Mouse (Mus musculus): ENCODE results near the gene Gm28043. TPM values are rescaled to one million over a fixed set of nuclear protein-coding genes. Genes with fewer than 3 reads are reported as not detected.

The Gm28043 gene
- polyA plus RNA-seq, 1 experiment from 2014 or later, result 2.3 TPM

DNA sequence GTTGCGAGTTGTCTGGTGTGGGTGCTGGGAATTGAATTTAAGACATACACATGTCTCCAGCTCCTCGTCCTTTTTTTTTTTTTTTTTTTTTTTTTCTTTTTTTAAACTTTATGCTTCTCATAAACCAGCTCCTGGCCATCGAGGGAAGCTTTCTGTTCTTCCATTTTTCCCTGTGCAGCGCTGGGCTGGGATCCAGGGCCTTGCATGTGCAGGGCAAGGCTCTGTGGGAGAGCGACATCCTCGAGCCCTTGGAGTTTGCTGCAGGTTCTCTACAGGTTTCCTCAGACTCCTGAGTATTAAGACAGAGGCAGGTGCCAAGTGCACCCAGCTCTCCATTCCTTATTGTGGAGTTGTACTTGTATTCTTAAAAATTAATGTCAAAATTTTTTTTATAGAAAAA lies 47.5 kb downstream of the Gm28043 start:
- H3K36me3 ChIP-seq, result peaks cover 33% of the 10 kb centered on the region
- H3K27me3 ChIP-seq, result no peaks in the 10 kb centered on the region
- no peak overlapping the region for H3K27ac ChIP-seq (replicated peaks)
- H3K9me3 ChIP-seq, result no peaks in the 10 kb centered on the region
- H3K4me1 ChIP-seq (replicated peaks), result peaks cover 9% of the 10 kb centered on the region
- H3K4me3 ChIP-seq, result no peak overlapping the region
- H3K4me2 ChIP-seq, result no peak overlapping the region
- no peak for ATAC-seq (ENCODE audit: low read depth)
- no peak overlapping the region for H3K9ac ChIP-seq
- 87% methylated on average over 6 of the region's 6 CpGs for WGBS

DNA sequence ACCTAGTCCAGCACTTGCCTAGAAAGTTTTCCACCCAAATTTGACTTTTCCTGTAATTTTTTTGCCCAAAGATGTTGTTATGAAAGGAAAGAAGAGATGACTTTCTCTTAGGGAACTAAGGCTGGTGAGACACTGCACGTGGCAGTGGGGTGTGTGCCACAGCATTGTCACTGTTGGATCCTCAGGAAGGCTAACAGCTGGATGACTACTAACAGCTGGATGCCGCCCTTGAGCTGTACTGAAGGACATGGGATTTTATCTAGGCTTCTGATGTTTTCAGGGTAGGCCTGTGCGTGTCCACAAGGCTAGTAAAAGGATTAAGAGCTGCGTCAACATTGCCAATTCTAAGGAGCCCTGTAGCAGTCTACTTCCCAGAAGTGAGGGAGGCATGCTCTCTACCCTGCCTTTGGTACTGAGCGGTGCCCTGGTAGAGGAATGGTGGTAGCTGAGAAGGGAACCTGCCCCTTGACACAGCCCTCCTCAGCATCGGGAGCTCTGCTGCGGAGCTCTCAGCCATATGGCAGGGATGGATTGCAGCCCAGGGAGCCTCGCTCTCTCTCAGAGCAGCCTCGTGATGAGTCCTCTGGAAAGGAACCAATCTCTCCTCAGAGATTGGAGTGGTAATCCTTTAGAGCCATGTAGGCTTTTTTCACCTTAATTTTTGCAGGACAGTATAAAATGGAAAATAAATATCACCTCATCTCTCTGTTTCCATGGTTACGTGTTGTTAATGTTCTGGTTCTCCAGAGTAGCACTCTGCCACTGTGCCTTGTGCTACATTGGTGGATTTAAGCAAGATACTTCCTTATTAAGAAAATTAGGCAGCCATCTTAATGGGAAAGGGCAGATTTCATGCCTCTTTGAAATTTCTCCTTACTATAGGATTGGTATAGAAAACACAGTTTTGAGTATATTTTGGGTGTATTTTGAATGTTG lies 53.6 kb downstream of the Gm28043 start:
- Histone ChIP-seq H3K9me3 (no peaks in the 10 kb centered on the region), H3K27me3 (no peaks in the 10 kb centered on the region), H3K4me1 (replicated peaks) (peaks cover 27% of the 10 kb centered on the region), H3K9ac (peak overlapping the region; percentile 43; the same call in 1 of the 2 replicates), H3K4me2 (no peak overlapping the region), H3K36me3 (peaks cover 46% of the 10 kb centered on the region), H3K27ac (replicated peaks) (peak overlapping the region; percentile 79), H3K4me3 (no peak overlapping the region)
- WGBS, result 67% methylated on average over 10 of the region's 10 CpGs
- ATAC-seq (ENCODE audit: low read depth), result peak; percentile 72; the same call in 1 of the 2 replicates

DNA sequence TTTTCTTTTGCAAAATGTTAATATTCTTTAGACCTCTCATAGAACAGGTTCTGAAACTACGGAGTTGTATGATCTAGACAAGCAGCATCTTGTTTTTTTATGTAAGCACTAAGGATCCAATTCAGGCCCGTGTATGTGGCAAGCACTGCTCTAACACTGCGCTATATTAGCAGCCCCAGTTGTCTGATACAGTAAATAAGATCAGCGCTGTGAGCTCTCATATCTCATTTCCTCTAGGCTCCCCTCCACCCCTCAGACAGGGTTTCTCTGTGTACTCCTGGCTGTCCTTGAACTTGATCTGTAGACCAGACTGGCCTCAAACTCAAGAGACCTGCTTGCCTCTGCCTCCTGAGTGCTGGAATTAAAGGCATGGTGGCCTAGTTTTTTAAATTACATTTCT lies 54.4 kb downstream of the Gm28043 start:
- H3K9me3 ChIP-seq, result no peaks in the 10 kb centered on the region
- no peak overlapping the region for H3K9ac ChIP-seq
- WGBS, result 92% methylated on average over 4 of the region's 4 CpGs
- H3K27me3 ChIP-seq, result no peaks in the 10 kb centered on the region
- H3K36me3 ChIP-seq, result peaks cover 48% of the 10 kb centered on the region
- H3K4me3 ChIP-seq, result no peak overlapping the region
- H3K27ac ChIP-seq (replicated peaks), result peak overlapping the region; percentile 18; the same call in 1 of the 2 replicates
- no peak for ATAC-seq (ENCODE audit: low read depth)
- H3K4me1 ChIP-seq (replicated peaks), result peaks cover 27% of the 10 kb centered on the region
- H3K4me2 ChIP-seq, result no peak overlapping the region

DNA sequence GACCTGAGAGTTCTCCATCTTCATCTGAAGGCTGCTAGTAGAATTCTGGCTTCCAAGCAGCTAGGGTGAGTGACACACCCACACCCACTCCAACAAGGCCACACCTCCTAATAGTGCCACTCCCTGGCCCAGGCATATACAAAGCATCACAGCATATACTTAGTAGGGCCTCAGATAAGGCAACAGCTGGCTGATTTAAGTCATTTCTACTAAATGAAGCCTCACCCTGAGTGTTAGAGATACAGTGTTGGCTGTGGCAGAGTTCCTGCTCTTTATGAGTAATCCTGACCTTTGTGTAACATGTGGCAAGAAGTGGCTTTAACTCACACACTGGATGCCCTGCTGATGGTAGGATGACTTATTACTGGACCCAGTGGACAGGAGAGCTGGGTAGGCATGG lies 55.3 kb downstream of the Gm28043 start:
- no peak overlapping the region for H3K4me3 ChIP-seq
- no peak for ATAC-seq (ENCODE audit: low read depth)
- H3K4me2 ChIP-seq, result no peak overlapping the region
- H3K27me3 ChIP-seq, result no peaks in the 10 kb centered on the region
- peaks cover 48% of the 10 kb centered on the region for H3K36me3 ChIP-seq
- H3K4me1 ChIP-seq (replicated peaks), result peaks cover 27% of the 10 kb centered on the region
- H3K27ac ChIP-seq (replicated peaks), result no peak overlapping the region
- H3K9ac ChIP-seq, result no peak overlapping the region
- H3K9me3 ChIP-seq, result no peaks in the 10 kb centered on the region

DNA sequence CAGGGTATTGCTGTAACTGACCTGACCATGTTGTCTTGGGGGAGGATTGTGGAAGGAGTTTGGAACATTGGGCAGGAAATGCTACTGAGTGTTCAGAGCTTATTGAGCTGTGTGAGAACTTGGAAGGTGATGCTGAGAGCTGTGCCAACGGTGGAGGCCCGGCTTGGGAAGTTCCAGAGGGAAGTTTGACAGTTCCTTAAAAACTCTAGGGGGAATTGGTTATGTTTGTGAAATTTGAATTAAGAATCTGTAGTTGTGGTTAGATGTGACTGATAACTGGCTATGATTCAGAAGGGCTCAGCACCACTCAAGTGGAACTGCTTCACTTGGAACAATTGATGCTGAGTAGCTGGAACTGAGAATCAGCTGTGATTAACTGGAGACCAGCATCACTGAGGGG lies 56.3 kb downstream of the Gm28043 start:
- H3K9me3 ChIP-seq, result no peaks in the 10 kb centered on the region
- no peak overlapping the region for H3K4me2 ChIP-seq
- no peaks in the 10 kb centered on the region for H3K27me3 ChIP-seq
- no peak for ATAC-seq (ENCODE audit: low read depth)
- H3K9ac ChIP-seq, result no peak overlapping the region
- 93% methylated on average over 2 of the region's 2 CpGs for WGBS
- no peak overlapping the region for H3K27ac ChIP-seq (replicated peaks)
- peaks cover 27% of the 10 kb centered on the region for H3K4me1 ChIP-seq (replicated peaks)
- no peak overlapping the region for H3K4me3 ChIP-seq
- H3K36me3 ChIP-seq, result peaks cover 52% of the 10 kb centered on the region

DNA sequence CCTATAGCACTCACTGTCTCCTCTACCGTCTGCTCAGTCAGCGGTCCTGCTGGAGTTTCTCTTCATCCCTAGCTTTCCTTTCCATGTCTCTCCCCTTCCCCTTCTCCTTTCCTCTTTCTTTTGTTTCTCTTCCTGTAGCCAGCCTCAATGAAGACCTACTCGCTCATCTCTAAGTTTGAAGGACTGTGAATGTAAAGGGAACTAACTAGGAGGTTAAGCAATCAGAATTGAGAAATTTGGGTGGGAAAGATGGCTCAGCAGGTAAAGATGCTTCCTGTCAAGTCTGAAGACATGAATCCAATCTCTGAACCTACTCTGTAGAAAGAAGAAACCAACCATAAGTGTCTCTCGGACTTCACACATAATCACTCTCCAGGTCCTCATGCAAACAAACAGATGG lies 58.6 kb downstream of the Gm28043 start:
- Histone ChIP-seq H3K4me3 (no peak overlapping the region), H3K4me2 (no peak overlapping the region), H3K27me3 (no peaks in the 10 kb centered on the region), H3K9ac (no peak overlapping the region), H3K9me3 (no peaks in the 10 kb centered on the region), H3K36me3 (peaks cover 66% of the 10 kb centered on the region), H3K27ac (replicated peaks) (no peak overlapping the region), H3K4me1 (replicated peaks) (peaks cover 19% of the 10 kb centered on the region)
- no peak for ATAC-seq (ENCODE audit: low read depth)
- WGBS, result 92% methylated on average over 4 of the region's 4 CpGs

DNA sequence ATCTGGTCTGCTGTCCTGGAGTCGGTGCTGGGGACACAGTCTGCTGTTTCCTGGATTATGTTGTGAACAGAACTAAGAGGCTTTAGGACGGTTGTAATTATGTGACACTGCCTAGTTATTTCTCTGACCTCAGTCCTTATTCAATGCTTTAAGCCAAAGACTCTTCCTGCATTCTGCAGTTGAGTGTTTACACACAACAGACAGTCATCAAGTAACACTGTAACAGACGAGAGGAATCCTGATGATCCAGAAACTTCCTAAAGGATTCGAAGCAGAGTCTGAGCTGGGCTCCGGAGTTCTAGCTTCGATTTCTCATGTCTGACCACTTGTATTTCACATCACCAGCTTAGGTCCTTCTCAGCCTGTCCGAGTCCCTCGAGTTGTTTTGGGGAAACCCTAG lies 63.9 kb downstream of the Gm28043 start:
- ATAC-seq (ENCODE audit: low read depth), result no peak
- no peak overlapping the region for H3K4me2 ChIP-seq
- 91% methylated on average over 8 of the region's 8 CpGs for WGBS
- H3K4me1 ChIP-seq (replicated peaks), result peaks cover 4% of the 10 kb centered on the region
- H3K4me3 ChIP-seq, result no peak overlapping the region
- no peak overlapping the region for H3K9ac ChIP-seq
- H3K27me3 ChIP-seq, result no peaks in the 10 kb centered on the region
- H3K9me3 ChIP-seq, result no peaks in the 10 kb centered on the region
- no peak overlapping the region for H3K27ac ChIP-seq (replicated peaks)
- H3K36me3 ChIP-seq, result peaks cover 98% of the 10 kb centered on the region

DNA sequence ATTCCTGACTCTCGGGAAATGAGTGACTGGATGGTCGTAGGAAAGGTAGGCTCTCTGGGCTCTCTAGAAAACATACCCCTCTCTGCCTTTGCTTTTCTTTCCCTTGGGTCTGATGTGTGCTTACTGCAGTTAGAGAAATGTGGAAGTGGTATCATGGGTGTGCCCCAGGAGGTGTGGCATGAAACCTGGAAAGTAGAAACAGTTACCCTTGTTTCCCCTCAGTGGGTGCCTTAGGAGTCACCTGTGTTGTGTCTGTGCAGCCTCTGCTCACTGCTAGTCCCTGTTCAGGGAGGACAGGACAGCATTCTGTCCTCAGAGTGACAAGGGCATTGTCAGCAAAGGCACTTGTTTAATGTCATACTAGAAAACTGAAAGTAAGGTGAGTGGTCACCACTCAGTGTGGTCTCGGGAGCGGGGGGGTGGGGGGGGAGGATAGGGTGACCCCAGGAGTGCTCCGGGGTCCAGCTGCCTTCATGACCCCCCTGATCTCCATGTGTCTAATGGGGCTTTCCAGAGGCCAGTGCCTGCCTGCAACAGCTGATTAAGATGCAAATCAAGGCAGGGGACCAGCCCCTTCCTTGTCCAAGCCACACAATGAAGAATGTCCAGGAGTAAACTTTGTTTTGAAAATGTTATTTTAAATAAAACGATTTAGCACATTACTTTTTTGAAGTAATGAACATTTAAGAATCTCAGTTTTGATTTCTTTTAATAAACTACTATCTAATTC lies 64.5 kb downstream of the Gm28043 start:
- Histone ChIP-seq H3K9me3 (no peaks in the 10 kb centered on the region), H3K36me3 (peaks cover 97% of the 10 kb centered on the region), H3K4me3 (no peak overlapping the region), H3K9ac (no peak overlapping the region), H3K4me1 (replicated peaks) (peaks cover 4% of the 10 kb centered on the region), H3K27me3 (no peaks in the 10 kb centered on the region), H3K4me2 (no peak overlapping the region), H3K27ac (replicated peaks) (no peak overlapping the region)
- 83% methylated on average over 6 of the region's 6 CpGs for WGBS
- ATAC-seq (ENCODE audit: low read depth), result no peak

DNA sequence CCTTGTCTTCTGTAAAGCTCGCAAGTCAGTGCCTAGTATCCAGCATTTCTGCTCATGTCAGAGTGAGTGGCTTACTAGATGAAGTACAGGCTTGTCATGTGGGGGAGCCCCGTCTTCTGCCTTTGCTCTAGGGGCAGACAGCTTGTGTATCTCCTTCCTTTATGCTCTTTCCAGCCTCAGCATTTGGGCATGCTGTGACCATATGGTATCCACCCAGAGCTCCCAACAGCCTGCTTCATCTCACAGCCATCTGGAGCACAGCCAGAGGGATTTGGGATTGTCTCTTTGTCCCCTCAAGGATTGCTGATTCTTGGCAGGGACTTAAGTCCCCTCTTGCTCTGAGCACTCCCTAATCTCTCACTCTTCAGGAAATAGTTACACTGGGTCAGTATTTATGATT lies 65.5 kb downstream of the Gm28043 start:
- 66% methylated on average over 2 of the region's 2 CpGs for WGBS
- no peak overlapping the region for H3K4me3 ChIP-seq
- H3K4me2 ChIP-seq, result no peak overlapping the region
- no peak overlapping the region for H3K9ac ChIP-seq
- H3K9me3 ChIP-seq, result no peaks in the 10 kb centered on the region
- ATAC-seq (ENCODE audit: low read depth), result no peak; the same call in 1 of the 2 replicates
- peaks cover 97% of the 10 kb centered on the region for H3K36me3 ChIP-seq
- H3K27me3 ChIP-seq, result no peaks in the 10 kb centered on the region
- H3K27ac ChIP-seq (replicated peaks), result peak overlapping the region; percentile 7; the same call in 1 of the 2 replicates
- peaks cover 4% of the 10 kb centered on the region for H3K4me1 ChIP-seq (replicated peaks)

DNA sequence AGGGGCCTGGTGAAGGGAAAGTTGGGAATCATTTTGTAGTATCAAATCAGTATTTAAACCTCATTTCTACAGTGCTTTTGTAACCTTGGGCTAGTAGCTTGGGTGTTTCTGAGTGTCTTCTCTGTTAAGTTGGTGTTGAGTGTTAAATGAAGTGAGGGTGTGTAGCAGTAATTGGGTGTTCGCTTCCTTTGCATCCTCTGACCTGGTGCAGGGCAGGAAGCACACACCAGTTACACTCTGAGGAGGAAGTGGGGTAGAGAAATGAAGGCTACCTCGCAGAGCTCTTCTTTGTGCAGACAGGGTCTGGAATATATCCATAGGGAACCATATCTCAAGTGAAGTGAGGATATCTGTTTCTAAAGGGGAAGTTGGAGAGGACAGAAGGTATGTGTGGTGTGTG lies 66.2 kb downstream of the Gm28043 start:
- Histone ChIP-seq H3K4me1 (replicated peaks) (peaks cover 4% of the 10 kb centered on the region), H3K9ac (no peak overlapping the region), H3K36me3 (peaks cover 97% of the 10 kb centered on the region), H3K4me2 (no peak overlapping the region), H3K4me3 (no peak overlapping the region), H3K27me3 (no peaks in the 10 kb centered on the region), H3K27ac (replicated peaks) (peak overlapping the region; percentile 7; the same call in 1 of the 2 replicates), H3K9me3 (no peaks in the 10 kb centered on the region)
- WGBS, result 90% methylated on average over 2 of the region's 2 CpGs
- ATAC-seq (ENCODE audit: low read depth), result no peak

DNA sequence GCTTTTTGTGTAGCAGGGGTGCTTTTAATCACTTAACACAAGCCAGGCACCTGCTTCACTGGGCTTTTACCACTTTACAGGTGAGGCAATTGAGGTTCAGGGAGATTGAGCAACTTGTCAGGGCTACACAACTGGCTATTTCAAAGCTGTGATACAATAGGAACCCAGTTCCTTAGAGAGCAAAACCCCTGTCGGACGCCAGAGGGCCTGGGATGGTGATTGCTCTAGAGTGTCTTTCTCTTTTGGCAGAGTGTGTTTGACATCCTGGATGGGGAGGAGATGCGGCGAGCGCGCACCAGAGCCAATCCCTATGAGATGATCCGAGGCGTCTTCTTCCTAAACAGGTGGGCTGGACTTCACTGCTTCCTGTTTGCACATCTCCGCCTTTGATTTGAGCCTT lies 67.0 kb downstream of the Gm28043 start:
- no peaks in the 10 kb centered on the region for H3K27me3 ChIP-seq
- WGBS, result 92% methylated on average over 9 of the region's 9 CpGs

DNA sequence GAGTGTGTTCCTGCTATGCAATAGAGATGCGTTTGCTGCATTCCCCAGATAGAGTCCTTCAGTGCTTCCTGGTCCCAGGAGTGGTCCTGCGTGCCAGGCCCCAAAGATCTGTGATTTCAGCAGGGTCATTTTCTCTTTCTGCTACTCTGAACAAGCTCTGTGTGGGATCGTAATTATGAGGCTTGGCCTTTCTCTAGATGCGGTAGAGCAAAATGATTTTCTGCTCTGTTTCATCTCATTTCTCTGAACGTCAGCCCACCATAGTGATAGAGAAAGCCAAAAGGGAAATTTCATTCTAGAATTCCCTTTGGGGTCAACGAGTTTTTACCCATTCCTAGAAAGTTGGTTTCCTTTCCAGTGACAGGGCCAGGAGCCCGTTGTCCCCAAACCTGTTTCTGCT lies 67.6 kb downstream of the Gm28043 start:
- Histone ChIP-seq H3K9ac (no peak overlapping the region), H3K4me3 (no peak overlapping the region), H3K27ac (replicated peaks) (peak overlapping the region; percentile 42; the same call in 1 of the 2 replicates), H3K4me2 (no peak overlapping the region), H3K4me1 (replicated peaks) (peaks cover 4% of the 10 kb centered on the region), H3K9me3 (no peaks in the 10 kb centered on the region), H3K27me3 (no peaks in the 10 kb centered on the region), H3K36me3 (peaks cover 97% of the 10 kb centered on the region)
- 80% methylated on average over 7 of the region's 7 CpGs for WGBS
- ATAC-seq (ENCODE audit: low read depth), result no peak

More for the DNA sequence above, 67.0 kb downstream of the Gm28043 start:
- H3K36me3 ChIP-seq, result peaks cover 97% of the 10 kb centered on the region
- peaks cover 4% of the 10 kb centered on the region for H3K4me1 ChIP-seq (replicated peaks)
- H3K4me2 ChIP-seq, result no peak overlapping the region
- H3K4me3 ChIP-seq, result no peak overlapping the region
- no peak overlapping the region for H3K9ac ChIP-seq
- H3K27ac ChIP-seq (replicated peaks), result no peak overlapping the region
- no peaks in the 10 kb centered on the region for H3K9me3 ChIP-seq
- ATAC-seq (ENCODE audit: low read depth), result no peak
